Mouse (Mus musculus) thymus, postnatal 0 days (tissue): ENCODE results near the gene Ankrd13d. TPM values are rescaled to one million over a fixed set of nuclear protein-coding genes. Genes with fewer than 3 reads are reported as not detected.

ENCODE experiments used
- DNase-seq: peaks from one replicate; pipeline ENCODE4 v3.0.0-alpha.2; 2015; ENCODE audit warnings: low spot score
- microRNA-seq: library from miRNA; unstranded; fragments of <30 nt; microRNA quantifications from one replicate; pipeline ENCODE4, GENCODE M21; 2016; ENCODE audit warnings: borderline number of aligned reads
- polyA plus RNA-seq: library from polyadenylated mRNA; unstranded; fragments of >200 nt; fragmentation: Nextera tagmentation; extraction: Ambion mirVana; gene quantifications from 2 replicates; pipeline ENCODE4 v1.2.1, GENCODE M21; 2015

Ankrd13d gene
- polyA plus RNA-seq, 1 experiment from 2014 or later = 12.2 TPM

DNA sequence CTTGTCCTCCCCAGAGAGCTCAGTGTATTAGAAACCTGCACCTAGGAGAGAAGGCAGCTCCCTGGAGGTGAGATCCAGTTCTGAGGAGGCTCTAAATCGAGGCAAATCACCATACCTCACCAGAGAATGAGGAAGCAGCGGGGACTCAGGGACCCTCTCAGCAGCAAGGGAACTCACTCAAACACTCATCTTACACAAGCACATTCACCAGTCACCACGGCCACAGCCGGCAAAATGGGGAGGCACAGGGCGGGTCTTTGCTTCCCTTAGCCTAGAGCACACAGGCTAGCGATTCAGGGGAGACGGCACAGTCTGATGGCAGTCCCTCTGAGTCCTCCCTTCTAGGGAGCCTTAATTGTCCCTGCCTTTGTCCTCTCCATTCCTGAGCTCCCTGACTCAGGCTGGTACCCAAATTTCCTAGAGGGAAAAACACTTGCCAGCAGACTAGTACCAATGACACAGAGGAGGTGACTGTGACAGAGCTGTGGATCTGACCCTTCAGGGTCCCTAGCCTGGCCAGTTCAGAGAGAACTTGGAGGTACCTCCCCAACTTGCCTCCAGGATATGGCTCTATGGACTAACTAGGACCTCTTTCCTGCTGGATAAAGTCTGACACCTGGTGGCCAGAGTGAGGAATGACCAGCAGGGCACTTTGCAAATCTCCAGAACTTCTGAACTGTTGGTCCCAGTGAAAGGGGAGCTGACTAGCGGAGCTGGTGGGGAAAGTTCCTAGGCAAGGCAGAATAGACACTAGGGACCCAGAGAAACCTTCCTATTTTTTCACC is 54.9 kb downstream of the Ankrd13d start:
- DNase-seq = peak; percentile 85

DNA sequence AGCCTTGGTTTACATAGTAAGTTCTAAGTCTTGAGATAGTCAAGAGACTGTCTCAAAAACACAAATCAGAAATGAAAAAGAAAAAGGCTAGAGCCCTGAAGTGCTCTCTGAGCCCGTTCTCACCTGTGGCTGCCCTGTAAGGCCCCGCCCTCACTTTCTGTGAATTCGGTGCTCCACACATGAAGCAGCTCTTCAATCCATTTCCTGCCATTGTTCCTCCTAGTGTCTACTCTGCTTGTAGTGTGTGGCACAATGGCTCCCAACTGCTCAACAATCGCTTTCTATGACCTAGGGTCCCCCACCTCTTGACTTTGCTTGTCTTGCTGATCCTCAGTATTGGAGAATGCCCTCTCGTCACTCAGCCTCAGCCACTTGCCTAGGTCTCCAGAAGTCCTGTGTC is 55.5 kb downstream of the Ankrd13d start:
- DNase-seq = peak; percentile 52

DNA sequence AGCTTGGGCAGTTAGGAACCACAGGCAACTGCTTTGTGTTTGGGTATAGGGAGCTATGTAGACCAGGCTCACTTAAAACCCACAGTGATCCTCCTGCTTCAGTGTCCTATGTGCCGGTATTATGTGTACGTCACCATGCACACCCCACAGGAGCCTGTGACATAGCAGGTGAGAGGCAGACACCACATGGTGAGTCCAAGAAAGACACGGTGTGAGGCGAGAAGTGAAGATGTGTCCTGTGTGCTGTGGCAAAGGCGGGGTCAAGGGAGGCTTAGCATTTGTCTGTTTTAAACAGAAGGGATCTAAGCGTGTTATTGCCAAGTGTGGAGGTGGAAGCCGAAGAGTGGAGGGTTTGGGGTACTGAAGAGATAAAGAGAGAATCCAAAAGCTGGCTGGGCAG is 56.2 kb downstream of the Ankrd13d start:
- no peak for DNase-seq

DNA sequence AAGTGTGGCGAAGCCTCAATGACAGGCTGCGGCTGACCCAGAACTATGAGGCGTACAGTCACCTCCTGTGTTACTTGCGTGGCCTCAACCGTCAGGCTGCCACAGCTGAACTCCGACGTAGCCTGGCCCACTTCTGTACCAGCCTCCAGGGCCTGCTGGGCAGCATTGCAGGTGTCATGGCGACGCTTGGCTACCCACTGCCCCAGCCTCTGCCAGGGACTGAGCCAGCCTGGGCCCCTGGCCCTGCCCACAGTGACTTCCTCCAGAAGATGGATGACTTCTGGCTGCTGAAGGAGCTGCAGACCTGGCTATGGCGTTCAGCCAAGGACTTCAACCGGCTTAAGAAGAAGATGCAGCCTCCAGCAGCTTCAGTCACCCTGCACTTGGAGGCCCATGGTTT is 60.8 kb downstream of the Ankrd13d start:
- peak; percentile 20 for DNase-seq

DNA sequence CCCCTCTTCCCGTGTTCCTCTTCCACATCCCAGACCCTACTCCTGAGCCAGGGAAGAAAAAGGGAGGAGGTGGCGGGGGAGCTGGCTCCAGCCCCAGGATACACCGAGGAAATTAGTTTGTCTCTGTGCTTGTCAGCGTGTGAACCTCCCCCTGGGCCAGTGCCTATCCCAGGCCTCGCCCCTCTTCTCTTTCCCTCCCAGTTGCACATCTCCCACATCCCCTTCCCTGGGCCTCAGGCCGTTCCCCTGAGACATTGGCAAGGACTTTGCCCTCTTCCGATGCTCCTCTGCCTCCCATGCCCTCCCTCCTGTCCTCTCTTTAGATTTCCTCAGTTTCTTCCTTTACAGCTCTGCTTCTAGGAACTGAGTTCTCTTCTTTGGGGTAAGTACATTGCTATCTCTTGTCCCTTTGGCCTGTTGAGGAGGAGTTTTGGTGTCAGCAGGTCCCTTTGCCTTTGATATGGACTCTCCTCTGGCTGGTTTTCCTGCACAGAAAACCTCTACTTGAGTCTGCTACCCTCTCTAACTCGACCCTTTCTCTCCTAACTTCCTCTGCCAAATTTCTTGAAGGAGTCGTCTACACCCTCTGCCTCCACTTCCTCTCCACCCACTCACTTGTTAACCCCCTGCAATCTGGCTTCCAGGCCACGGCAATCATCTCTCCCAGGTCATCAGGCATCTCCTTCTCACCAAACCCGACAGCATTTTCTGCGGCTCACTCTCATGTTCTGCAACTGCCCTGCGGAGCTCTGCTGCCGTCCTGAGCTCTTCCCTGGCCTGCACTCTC is 61.8 kb downstream of the Ankrd13d start:
- peak; percentile 35 for DNase-seq

DNA sequence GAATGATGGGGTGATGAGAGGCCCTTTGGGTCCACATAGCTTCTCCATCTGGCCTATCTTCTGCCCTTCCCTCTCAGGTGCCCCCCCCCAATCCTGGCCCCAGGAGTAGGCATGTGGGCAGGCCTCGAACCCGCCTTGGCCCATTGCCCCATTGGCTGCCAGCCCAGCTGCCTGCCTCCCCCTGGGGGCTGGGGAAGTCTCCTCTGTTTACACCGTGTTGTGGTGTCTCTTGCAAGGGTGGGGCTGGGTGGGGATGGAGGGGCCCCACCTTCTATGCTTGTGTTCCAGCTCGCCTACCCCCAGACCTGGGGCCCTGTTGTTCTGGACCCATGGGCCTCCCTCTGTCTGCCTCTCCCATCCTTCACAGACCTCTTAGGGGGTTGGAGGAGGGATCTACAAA is 62.5 kb downstream of the Ankrd13d start:
- DNase-seq = no peak

Small RNAs within 50 kb of the gene (microRNA-seq; reads per million reads assigned to microRNA genes)
- gene Mir6985 = not detected

Other genes with a start within 250 kb of the Ankrd13d start
- 609 and 681 TPM in 2 replicates for gene Gstp1, start 245.2 kb downstream of the Ankrd13d start, polyA plus RNA-seq
- gene Gstp2, start 237.1 kb downstream of the Ankrd13d start, polyA plus RNA-seq = 4.5 and 6.1 TPM in 2 replicates
- 10.3 and 13.9 TPM in 2 replicates for gene Gstp3, start 223.6 kb downstream of the Ankrd13d start, polyA plus RNA-seq
- 0.42 TPM in 1 of 2 replicates, not detected in the other for gene Cabp2, start 201.6 kb downstream of the Ankrd13d start, polyA plus RNA-seq
- 179 and 208 TPM in 2 replicates for gene Cdk2ap2, start 186.0 kb downstream of the Ankrd13d start, polyA plus RNA-seq
- 37.1 and 45.6 TPM in 2 replicates for gene Pitpnm1, start 183.1 kb downstream of the Ankrd13d start, polyA plus RNA-seq
- gene Aip, start 157.3 kb downstream of the Ankrd13d start, polyA plus RNA-seq = 114 TPM in 2 replicates
- gene Gpr152, start 143.3 kb downstream of the Ankrd13d start, polyA plus RNA-seq = 0.03 TPM in 1 of 2 replicates, not detected in the other
- 0.48 and 0.58 TPM in 2 replicates for gene Cabp4, start 139.1 kb downstream of the Ankrd13d start, polyA plus RNA-seq
- 184 and 207 TPM in 2 replicates for gene Coro1b, start 134.5 kb downstream of the Ankrd13d start, polyA plus RNA-seq
- 929 and 954 TPM in 2 replicates for gene Ptprcap, start 129.5 kb downstream of the Ankrd13d start, polyA plus RNA-seq
- 36.4 and 41.8 TPM in 2 replicates for gene Rps6kb2, start 119.8 kb downstream of the Ankrd13d start, polyA plus RNA-seq
- 6.8 and 10.4 TPM in 2 replicates for gene Carns1, start 107.7 kb downstream of the Ankrd13d start, polyA plus RNA-seq
- gene Tbc1d10c, start 91.9 kb downstream of the Ankrd13d start, polyA plus RNA-seq = 322 and 323 TPM in 2 replicates
- 995 and 1,030 TPM in 2 replicates for gene Ppp1ca, start 91.1 kb downstream of the Ankrd13d start, polyA plus RNA-seq
- gene Rad9a, start 81.5 kb downstream of the Ankrd13d start, polyA plus RNA-seq = 29.8 and 33.2 TPM in 2 replicates
- 2.1 and 2.5 TPM in 2 replicates for gene Clcf1, start 68.9 kb downstream of the Ankrd13d start, polyA plus RNA-seq
- gene AC109138.7, start 68.8 kb downstream of the Ankrd13d start, polyA plus RNA-seq = not detected in 2 replicates
- gene Pold4, start 51.2 kb downstream of the Ankrd13d start, polyA plus RNA-seq = 41.2 and 44.3 TPM in 2 replicates
- 9.4 and 10.1 TPM in 2 replicates for gene Ssh3, start 14.0 kb downstream of the Ankrd13d start, polyA plus RNA-seq
- 64.3 and 81.3 TPM in 2 replicates for gene Grk2, start 23.1 kb upstream of the Ankrd13d start, polyA plus RNA-seq
- 26.0 and 27.6 TPM in 2 replicates for gene Kdm2a, start 115.1 kb upstream of the Ankrd13d start, polyA plus RNA-seq
- gene Rhod, start 156.3 kb upstream of the Ankrd13d start, polyA plus RNA-seq = 6.6 and 7.7 TPM in 2 replicates
- 0.82 and 1.5 TPM in 2 replicates for gene Syt12, start 194.3 kb upstream of the Ankrd13d start, polyA plus RNA-seq
- gene 2010003K11Rik, start 215.4 kb upstream of the Ankrd13d start, polyA plus RNA-seq = not detected in 2 replicates
- gene Pcx, start 227.3 kb upstream of the Ankrd13d start, polyA plus RNA-seq = 5.2 and 5.3 TPM in 2 replicates